ENCODE assay signal across 8 mouse cellular contexts in the genomic region with DNA sequence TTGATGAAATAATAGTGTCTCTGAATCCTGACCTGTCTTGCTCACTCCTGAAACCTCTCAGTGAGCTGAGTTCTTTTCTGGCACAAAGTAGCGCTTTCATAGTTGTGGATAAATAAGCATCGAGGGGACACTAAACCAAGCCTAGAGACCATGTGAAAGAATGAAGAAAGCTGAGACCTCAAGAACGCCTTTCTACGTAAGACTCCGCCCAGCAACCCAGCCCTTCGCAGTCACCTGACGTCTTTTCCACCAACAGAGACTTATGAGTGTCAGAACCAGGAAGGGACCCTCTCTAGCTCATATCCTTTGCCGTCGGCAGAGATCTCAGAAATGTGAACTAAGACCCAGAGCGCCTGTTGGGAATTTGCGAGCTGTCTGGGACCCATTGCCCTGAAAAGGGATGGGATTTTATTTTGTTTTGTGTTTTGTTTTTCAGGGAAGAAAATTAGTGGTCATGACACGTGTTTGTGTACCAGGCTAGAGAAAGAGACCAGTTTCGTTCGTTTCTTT. TPM values are rescaled to one million over a fixed set of nuclear protein-coding genes. Genes with fewer than 3 reads are reported as not detected.
DNase-seq lines count a peak whose midpoint lies in the region; ATAC-seq and TF ChIP-seq lines count a peak whose summit lies in the region.

No protein-coding gene starts in this region.

- no peak for TF ChIP-seq CTCF in brain, embryonic 14.5 days (IDR thresholded peaks at IDR 0.05; ENCODE audit: borderline replicate concordance, extremely low read depth, insufficient read depth, insufficient read length)
- no peak for TF ChIP-seq CTCF in liver, embryonic 14.5 days (IDR thresholded peaks at IDR 0.05; ENCODE audit: low read depth)
- TF ChIP-seq CTCF in stomach, postnatal 0 days (IDR thresholded peaks at IDR 0.05; ENCODE audit: low read depth) = no peak

- no peaks in the 10 kb centered on the region for H3K27me3 ChIP-seq in heart, embryonic 12.5 days (replicated peaks)
- H3K27me3 ChIP-seq in kidney, embryonic 16.5 days (ENCODE audit: insufficient read depth, low read length) = no peaks in the 10 kb centered on the region
- peaks cover 9% of the 10 kb centered on the region for H3K27me3 ChIP-seq in liver, embryonic 14.5 days (ENCODE audit: control insufficient read depth, insufficient read depth, low read length)
- no peaks in the 10 kb centered on the region for H3K27me3 ChIP-seq in stomach, postnatal 0 days (ENCODE audit: control insufficient read depth, insufficient read depth, low read length)

- peak; percentile 95 for DNase-seq in brain, embryonic 14.5 days (ENCODE audit: low read depth)
- DNase-seq in liver, embryonic 14.5 days (ENCODE audit: low read depth in 3 of 3, low spot score in 3 of 3) = peak; percentile 83 to 88 (median 84)
- DNase-seq in neural tube, embryonic 10.5 days (ENCODE audit: extremely low spot score, low spot score) = peak; percentile 69
- DNase-seq in stomach, postnatal 0 days (ENCODE audit: low spot score) = peak; percentile 80

- peak overlapping the region; percentile 37; the same call in 1 of the 2 replicates for H3K9ac ChIP-seq in heart, embryonic 12.5 days
- peak overlapping the region; percentile 65 for H3K9ac ChIP-seq in kidney, embryonic 16.5 days (replicated peaks; ENCODE audit: low read length)
- peak overlapping the region; percentile 68 for H3K9ac ChIP-seq in liver, embryonic 14.5 days (replicated peaks)
- no peak overlapping the region for H3K9ac ChIP-seq in stomach, postnatal 0 days (ENCODE audit: low read length)

- no peaks in the 10 kb centered on the region for H3K9me3 ChIP-seq in heart, embryonic 12.5 days (replicated peaks)
- H3K9me3 ChIP-seq in kidney, embryonic 16.5 days (ENCODE audit: low read length) = no peaks in the 10 kb centered on the region
- no peaks in the 10 kb centered on the region for H3K9me3 ChIP-seq in liver, embryonic 14.5 days (ENCODE audit: control insufficient read depth, low read length)
- H3K9me3 ChIP-seq in stomach, postnatal 0 days (ENCODE audit: control insufficient read depth, low read length) = no peaks in the 10 kb centered on the region

- WGBS in heart, embryonic 12.5 days = 24% methylated on average over 14 of the region's 14 CpGs
- 8% methylated on average over 14 of the region's 14 CpGs for WGBS in kidney, embryonic 16.5 days
- 3% methylated on average over 14 of the region's 14 CpGs for WGBS in liver, embryonic 14.5 days (ENCODE audit: insufficient replicate concordance)
- WGBS in stomach, postnatal 0 days = 4% methylated on average over 14 of the region's 14 CpGs

- 0 out of 2 replicates have a peak, but pooled peaks have one; percentile 7 for TF ChIP-seq EP300 in liver, embryonic 14.5 days (IDR thresholded peaks at IDR 0.05; ENCODE audit: low read depth)
- TF ChIP-seq EP300 in stomach, postnatal 0 days (optimal IDR thresholded peaks at IDR 0.05) = no peak

- peak; percentile 81 for ATAC-seq in CD4-positive, CD25-positive, alpha-beta regulatory T cell, adult 4 months
- peak; percentile 72 for ATAC-seq in erythroblast, adult 5-6 weeks (replicated peaks; ENCODE audit: low FRiP score, poor library complexity, severe bottlenecking)
- ATAC-seq in heart, embryonic 12.5 days (ENCODE audit: insufficient number of reproducible peaks, low FRiP score) = peak; percentile 80
- peak; percentile 80; the same call in 1 of the 2 replicates for ATAC-seq in kidney, embryonic 16.5 days (ENCODE audit: low FRiP score, low TSS enrichment)
- peak; percentile 83 for ATAC-seq in liver, embryonic 14.5 days (ENCODE audit: insufficient read depth)
- peak; percentile 82 for ATAC-seq in stomach, postnatal 0 days (ENCODE audit: low FRiP score, low TSS enrichment)

- H3K27ac ChIP-seq in heart, embryonic 12.5 days (ENCODE audit: poor library complexity, severe bottlenecking) = peak overlapping the region; percentile 51; the same call in 1 of the 2 replicates
- peak overlapping the region; percentile 77 for H3K27ac ChIP-seq in kidney, embryonic 16.5 days (ENCODE audit: low read length)
- H3K27ac ChIP-seq in liver, embryonic 14.5 days = peak overlapping the region; percentile 87
- peak overlapping the region; percentile 75 for H3K27ac ChIP-seq in stomach, postnatal 0 days (replicated peaks)

- TF ChIP-seq POLR2A in brain, embryonic 14.5 days (IDR thresholded peaks at IDR 0.05; ENCODE audit: borderline replicate concordance, extremely low read depth, insufficient read depth, insufficient read length, poor library complexity, severe bottlenecking) = no peak

- peak overlapping the region; percentile 68 for H3K4me2 ChIP-seq in heart, embryonic 12.5 days
- peak overlapping the region; percentile 65 for H3K4me2 ChIP-seq in kidney, embryonic 16.5 days (replicated peaks; ENCODE audit: low read depth, low read length)
- H3K4me2 ChIP-seq in liver, embryonic 14.5 days (ENCODE audit: low read depth) = peak overlapping the region; percentile 78
- peak overlapping the region; percentile 53 for H3K4me2 ChIP-seq in stomach, postnatal 0 days (replicated peaks; ENCODE audit: low read depth)

- H3K4me1 ChIP-seq in heart, embryonic 12.5 days (replicated peaks) = peaks cover 15% of the 10 kb centered on the region
- peaks cover 17% of the 10 kb centered on the region; the same call in 1 of the 2 replicates for H3K4me1 ChIP-seq in kidney, embryonic 16.5 days (ENCODE audit: insufficient read depth, low read length)
- H3K4me1 ChIP-seq in liver, embryonic 14.5 days (replicated peaks; ENCODE audit: control insufficient read depth in 2 of 2, insufficient read depth in 2 of 2, low read length in 1 of 2) = peaks cover 29 to 30% of the 10 kb centered on the region in 2 experiments
- no peaks in the 10 kb centered on the region for H3K4me1 ChIP-seq in stomach, postnatal 0 days (replicated peaks; ENCODE audit: control insufficient read depth, insufficient read depth)

- H3K36me3 ChIP-seq in heart, embryonic 12.5 days = no peaks in the 10 kb centered on the region
- H3K36me3 ChIP-seq in kidney, embryonic 16.5 days (ENCODE audit: insufficient read depth, low read length) = no peaks in the 10 kb centered on the region
- no peaks in the 10 kb centered on the region for H3K36me3 ChIP-seq in liver, embryonic 14.5 days (replicated peaks; ENCODE audit: control insufficient read depth, insufficient read depth, low read depth)
- no peaks in the 10 kb centered on the region for H3K36me3 ChIP-seq in stomach, postnatal 0 days (ENCODE audit: control insufficient read depth, insufficient read depth, low read length)

- peak overlapping the region; percentile 61 for H3K4me3 ChIP-seq in heart, embryonic 12.5 days
- peak overlapping the region; percentile 74 for H3K4me3 ChIP-seq in kidney, embryonic 16.5 days (ENCODE audit: low read length)
- peak overlapping the region; percentile 59 to 89 for H3K4me3 ChIP-seq in liver, embryonic 14.5 days (ENCODE audit: insufficient read depth in 1 of 2, low read depth in 2 of 2, low read length in 2 of 2)
- peak overlapping the region; percentile 55 for H3K4me3 ChIP-seq in stomach, postnatal 0 days (ENCODE audit: low read depth, low read length)

RNA-seq across cellular contexts. Expression of gene Eef2k, which starts 7.7 kb away (rescaled TPM):
- polyA plus RNA-seq in CD4-positive, CD25-positive, alpha-beta regulatory T cell, adult 4 months (2017; shearing (Covaris generic)) = 1 to 10 TPM; 5.6 to 6.0 TPM
- 31.6 and 34.6 TPM in 2 replicates for polyA plus RNA-seq in brain, embryonic 14.5 days (2012; rRNA removed)
- total RNA-seq in erythroblast, adult 5-6 weeks (2015; ENCODE audit: low replicate concordance) = 12.3 and 24.0 TPM in 2 replicates
- total RNA-seq in erythroblast, adult 5-6 weeks (2017; ENCODE audit: low replicate concordance) = 77.4 and 97.0 TPM in 2 replicates
- polyA plus RNA-seq in heart, embryonic 12.5 days (2016; fragmentation: Nextera tagmentation; extraction: Ambion mirVana) = 14.9 and 17.1 TPM in 2 replicates
- 27.9 and 31.1 TPM in 2 replicates for polyA plus RNA-seq in kidney, embryonic 16.5 days (2015; fragmentation: Nextera tagmentation; extraction: Ambion mirVana)
- polyA plus RNA-seq in liver, embryonic 14.5 days (2012; rRNA removed) = 21.5 and 30.2 TPM in 2 replicates
- 13.4 and 14.5 TPM in 2 replicates for polyA plus RNA-seq in liver, embryonic 14.5 days (2014; fragmentation: Nextera tagmentation; extraction: Ambion mirVana)
- polyA plus RNA-seq in stomach, postnatal 0 days (2015; fragmentation: Nextera tagmentation; extraction: Ambion mirVana) = 39.9 and 42.0 TPM in 2 replicates

RNA-seq across cellular contexts. Expression of gene Gm5737, which starts 22.8 kb away (rescaled TPM):
- not detected for polyA plus RNA-seq in CD4-positive, CD25-positive, alpha-beta regulatory T cell, adult 4 months (2017; shearing (Covaris generic))
- polyA plus RNA-seq in brain, embryonic 14.5 days (2012; rRNA removed) = 0.26 and 0.37 TPM in 2 replicates
- not detected in 2 replicates for total RNA-seq in erythroblast, adult 5-6 weeks (2015; ENCODE audit: low replicate concordance)
- not detected in 2 replicates for total RNA-seq in erythroblast, adult 5-6 weeks (2017; ENCODE audit: low replicate concordance)
- polyA plus RNA-seq in heart, embryonic 12.5 days (2016; fragmentation: Nextera tagmentation; extraction: Ambion mirVana) = not detected in 2 replicates
- polyA plus RNA-seq in kidney, embryonic 16.5 days (2015; fragmentation: Nextera tagmentation; extraction: Ambion mirVana) = not detected in 2 replicates
- not detected in 2 replicates for polyA plus RNA-seq in liver, embryonic 14.5 days (2012; rRNA removed)
- not detected in 2 replicates for polyA plus RNA-seq in liver, embryonic 14.5 days (2014; fragmentation: Nextera tagmentation; extraction: Ambion mirVana)
- not detected in 2 replicates for polyA plus RNA-seq in stomach, postnatal 0 days (2015; fragmentation: Nextera tagmentation; extraction: Ambion mirVana)

Comparison
In these comparisons a context has a peak if more than half of its experiments do, and no peak if none do; other contexts are left out.
1. Peak in every context shown above with its lines: DNase-seq, ATAC-seq, H3K4me3 ChIP-seq and H3K27ac ChIP-seq.